Mouse (Mus musculus): Measurements from ENCODE around the gene Pde4b.

DNA sequence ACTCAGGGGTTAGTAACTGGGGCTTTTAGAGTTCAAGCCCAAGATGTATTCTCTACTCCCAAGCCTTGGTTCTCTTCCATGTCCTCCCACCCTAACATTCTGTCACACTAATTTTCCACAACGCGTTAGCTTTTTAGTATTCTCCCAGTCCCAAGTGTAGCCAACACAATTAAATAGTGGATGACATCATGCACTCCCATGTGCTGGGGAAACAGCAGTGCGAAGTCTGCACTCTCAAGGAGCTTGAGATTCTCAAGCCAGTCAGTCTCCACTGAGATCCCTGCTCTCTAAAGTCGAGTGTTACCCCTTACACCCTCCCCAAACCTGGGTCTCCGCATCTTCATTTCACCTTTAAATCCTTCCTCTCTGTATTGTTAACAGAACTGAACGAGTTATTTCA lies 434.1 kb downstream of the Pde4b start:
- TF ChIP-seq POLR2A (IDR thresholded peaks at IDR 0.05; ENCODE audit: insufficient read length, low read depth): no peak
- TF ChIP-seq CEBPB (IDR thresholded peaks at IDR 0.05; ENCODE audit: insufficient read depth, poor library complexity, severe bottlenecking): no peak
- TF ChIP-seq REST (IDR thresholded peaks at IDR 0.05; ENCODE audit: insufficient read depth, insufficient read length): no peak
- TF ChIP-seq SRF (IDR thresholded peaks at IDR 0.05; ENCODE audit: control insufficient read depth, insufficient read length, low read depth): no peak
- no peak for TF ChIP-seq MYOG (IDR thresholded peaks at IDR 0.05; ENCODE audit: control insufficient read depth in 1 of 3, insufficient read depth in 1 of 3, insufficient read length in 2 of 3, low read depth in 2 of 3)
- no peak for TF ChIP-seq E2F4 (IDR thresholded peaks at IDR 0.05; ENCODE audit: insufficient read depth)
- TF ChIP-seq MAX (IDR thresholded peaks at IDR 0.05; ENCODE audit: low read depth): no peak
- no peak for TF ChIP-seq TCF3 (IDR thresholded peaks at IDR 0.05; ENCODE audit: insufficient read length, low read depth)
- TF ChIP-seq USF1 (IDR thresholded peaks at IDR 0.05; ENCODE audit: low read depth): no peak
- TF ChIP-seq TCF12 (IDR thresholded peaks at IDR 0.05; ENCODE audit: insufficient read depth, poor library complexity, severe bottlenecking): no peak
- TF ChIP-seq POLR2AphosphoS2 (IDR thresholded peaks at IDR 0.05; ENCODE audit: insufficient read length, low read depth): no peak
- no peak for TF ChIP-seq MYOD1 (IDR thresholded peaks at IDR 0.05; ENCODE audit: control insufficient read depth in 1 of 3, insufficient read length in 2 of 3, low read depth in 2 of 3)

Measured in myocyte (in vitro differentiated cells).